Mouse (Mus musculus): ENCODE data around the gene Efna5. TPM values are rescaled to one million over a fixed set of nuclear protein-coding genes. Genes with fewer than 3 reads are reported as not detected.

Gene Efna5
- polyA plus RNA-seq, 3 experiments from 2014 or later, result 0.13 TPM; not detected in 1

DNA sequence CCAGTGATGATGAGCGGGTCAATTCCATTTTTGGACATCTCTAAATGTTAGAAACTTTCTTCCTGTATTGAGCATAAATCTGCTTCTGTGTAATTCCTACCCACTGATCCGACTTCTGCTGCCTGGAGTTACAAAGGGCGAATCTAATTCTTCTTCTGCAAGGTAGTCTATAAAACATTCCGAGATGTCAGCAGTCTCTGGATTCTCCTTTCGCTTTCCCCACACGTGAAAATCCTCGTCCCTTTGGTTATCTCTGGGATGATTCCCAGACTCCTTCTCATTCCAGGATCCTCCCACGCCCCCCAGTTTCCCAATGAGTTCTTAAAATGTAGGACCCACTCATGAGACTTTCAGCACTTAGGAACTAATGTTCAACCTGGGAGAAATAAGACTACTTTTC lies 229.4 kb downstream of the Efna5 start:
- no peak for ATAC-seq

DNA sequence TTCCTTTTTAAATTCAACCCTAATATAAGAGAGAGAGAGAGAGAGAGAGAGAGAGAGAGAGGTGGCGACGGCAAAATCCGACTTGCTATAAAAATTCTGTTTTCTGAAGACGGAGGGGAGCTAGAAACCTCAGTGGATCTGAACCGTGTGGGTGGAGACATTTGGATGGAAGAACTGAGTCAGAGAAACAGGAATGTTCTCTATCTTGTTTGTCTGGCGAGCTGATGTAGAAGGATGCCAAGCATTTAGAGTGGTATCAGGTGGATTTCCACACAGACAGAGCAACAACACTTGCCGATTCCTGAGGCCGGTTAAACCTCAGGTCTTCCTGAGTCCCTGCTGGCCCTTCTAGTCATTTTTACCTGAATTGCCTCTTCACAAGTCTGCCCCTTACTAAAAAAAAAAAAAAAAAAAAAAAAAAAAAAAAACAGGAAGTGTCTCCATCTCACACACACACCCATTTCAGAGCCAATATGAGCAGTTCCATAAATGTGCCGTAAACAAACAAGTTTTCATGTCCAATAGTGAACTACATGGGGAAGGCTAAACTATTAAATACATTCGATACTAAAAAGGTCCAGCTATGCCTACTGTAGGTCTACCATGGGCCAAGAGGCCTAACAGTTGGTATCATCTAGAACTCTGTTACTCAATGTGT lies 231.7 kb downstream of the Efna5 start:
- no peak for ATAC-seq

DNA sequence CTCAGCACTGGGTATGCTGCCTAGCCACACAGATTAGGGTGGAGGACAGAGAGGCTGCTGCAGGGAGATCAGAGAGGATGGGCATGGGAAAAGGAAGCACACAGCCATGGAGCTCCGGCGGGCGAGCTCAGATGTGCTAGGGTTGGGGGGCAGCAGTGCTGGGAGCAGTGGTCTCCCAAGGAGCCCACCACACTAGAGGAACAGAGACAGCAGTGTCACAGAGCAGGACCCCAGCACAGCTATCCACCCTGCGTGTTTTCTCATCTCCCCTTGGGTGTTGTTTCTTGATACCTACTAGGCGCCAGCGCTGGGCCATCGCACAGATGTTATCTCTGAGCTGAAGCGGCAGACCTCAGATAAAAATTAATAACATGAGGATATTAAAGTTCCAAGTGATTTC lies 234.3 kb downstream of the Efna5 start:
- no peak for ATAC-seq

- no peak for ATAC-seq
Measured at GRCm38 (mm10) chr17:62642447-62643145, 238.5 kb downstream of the Efna5 start.

DNA sequence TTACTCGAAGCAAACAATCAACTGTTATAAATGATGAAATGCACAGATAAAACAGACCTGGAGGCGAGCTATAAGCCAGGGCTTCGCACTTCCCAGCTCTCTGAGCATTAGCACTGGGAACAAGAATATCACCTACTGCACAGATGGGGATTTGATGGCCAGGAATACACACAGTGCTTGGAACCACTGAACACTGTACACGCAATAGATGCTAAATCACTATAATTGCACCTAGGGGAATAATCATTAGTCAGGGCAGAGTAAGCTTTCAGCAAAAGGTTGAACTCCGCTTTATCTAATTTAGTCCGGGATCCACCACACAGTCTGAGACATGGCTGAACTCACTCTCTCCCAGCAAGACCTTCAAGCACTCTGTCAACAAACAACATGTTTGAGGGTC lies 240.5 kb downstream of the Efna5 start:
- no peak for ATAC-seq

GRCm38 (mm10) chr17:62636896-62637295 lies 244.2 kb downstream of the Efna5 start:
- no peak for ATAC-seq

DNA sequence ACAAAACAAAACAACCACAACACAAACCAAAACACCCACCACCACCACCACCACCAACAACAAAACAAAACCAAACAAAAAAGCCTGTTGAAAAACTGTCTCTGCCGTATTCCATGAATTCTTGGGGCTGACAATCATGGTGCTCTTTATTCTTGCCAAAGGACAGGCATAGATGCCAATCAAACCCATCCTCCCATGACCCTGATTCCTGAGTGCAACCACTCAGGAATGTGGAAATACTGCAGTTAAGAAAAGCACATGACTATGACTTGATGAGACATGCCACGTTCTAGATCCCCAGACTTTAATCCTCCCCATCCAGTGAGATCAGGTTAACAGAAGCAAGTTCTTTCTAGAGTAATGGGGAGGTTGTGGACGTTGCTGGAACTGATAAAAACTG lies 246.2 kb downstream of the Efna5 start:
- no peak for ATAC-seq

DNA sequence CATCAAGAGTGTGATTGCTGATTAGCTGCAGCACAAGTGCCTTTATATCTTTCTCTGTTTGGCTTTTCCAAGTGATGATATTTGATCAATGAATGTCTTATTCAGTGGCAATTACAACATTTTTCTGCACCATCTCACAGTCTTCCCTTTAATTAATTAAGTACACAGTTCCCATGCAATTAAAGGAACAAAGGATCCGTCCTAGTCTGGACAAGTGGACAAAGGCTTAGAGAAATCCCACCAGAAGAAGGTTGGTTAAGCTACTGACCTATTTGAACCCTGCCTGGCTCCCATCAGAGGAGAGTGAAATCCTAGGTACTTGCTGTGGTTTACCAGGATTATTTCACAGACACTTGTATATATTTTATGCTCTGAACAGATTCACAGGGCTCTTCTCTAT lies 252.6 kb downstream of the Efna5 start:
- no peak for ATAC-seq

- no peak for ATAC-seq
Measured at GRCm38 (mm10) chr17:62627508-62627907, 253.6 kb downstream of the Efna5 start.

DNA sequence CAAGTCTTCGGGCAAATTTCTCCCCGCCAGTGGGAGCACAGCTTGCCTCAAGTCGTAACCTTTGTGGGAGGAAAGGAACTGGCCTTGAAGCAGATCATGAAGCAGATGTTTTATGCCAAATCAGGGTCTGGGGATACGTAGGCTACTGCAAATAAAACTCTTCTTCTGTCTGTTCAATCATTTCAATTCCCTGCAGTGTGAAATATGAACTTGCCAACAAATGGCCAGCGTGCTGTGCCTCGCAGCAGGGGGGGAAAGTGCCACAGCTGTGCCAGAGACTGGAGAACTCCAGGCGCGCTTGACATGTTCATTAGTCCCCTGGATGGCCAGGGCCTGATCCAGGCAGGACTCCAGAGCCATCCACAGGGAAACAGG lies 255.5 kb downstream of the Efna5 start:
- ATAC-seq, result no peak

- no peak for ATAC-seq
Measured at GRCm38 (mm10) chr17:62624804-62625645, 256.1 kb downstream of the Efna5 start.

DNA sequence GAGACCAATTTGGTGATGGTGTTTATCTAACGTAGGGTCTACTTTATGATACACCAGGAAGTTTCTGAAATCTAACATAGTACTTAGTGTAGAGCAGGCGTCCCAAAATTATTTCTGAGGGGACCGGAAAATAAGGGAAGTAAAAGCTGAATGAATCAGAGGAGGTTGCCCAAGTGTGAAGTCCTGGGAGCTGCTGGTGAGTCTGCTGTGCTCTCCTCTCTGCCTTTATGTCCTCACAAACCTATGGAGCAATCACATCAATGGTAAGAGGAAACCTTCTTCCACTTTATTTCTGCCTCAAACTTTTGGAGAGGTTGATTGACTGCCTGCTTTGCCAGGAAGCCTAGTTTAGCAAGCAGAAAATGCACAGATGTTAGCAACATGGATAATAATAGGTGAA lies 257.9 kb downstream of the Efna5 start:
- ATAC-seq, result no peak

DNA sequence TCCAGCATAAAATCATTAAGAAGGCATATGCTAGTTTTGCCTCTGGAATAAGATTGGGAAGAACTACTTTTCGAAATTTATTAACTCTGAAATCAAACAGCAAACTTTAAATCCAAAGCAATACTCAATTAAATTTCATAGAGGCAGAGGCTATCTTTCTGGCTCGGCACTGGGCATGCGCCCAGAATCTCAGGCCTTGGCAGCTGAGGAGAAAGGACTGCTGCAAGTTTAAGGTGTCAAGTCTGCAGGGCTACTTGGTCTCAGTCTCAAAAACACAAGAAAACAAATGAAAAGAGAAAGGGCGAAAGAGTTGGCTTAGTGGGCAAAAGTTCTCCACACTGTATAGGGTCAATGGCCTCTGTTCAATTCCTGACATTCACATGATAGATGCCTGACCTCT lies 258.6 kb downstream of the Efna5 start:
- no peak for ATAC-seq

GRCm38 (mm10) chr17:62615159-62615558 lies 266.0 kb downstream of the Efna5 start:
- no peak for ATAC-seq

- no peak for ATAC-seq
Measured at GRCm38 (mm10) chr17:62614708-62615107, 266.4 kb downstream of the Efna5 start.

- no peak for ATAC-seq
Measured at GRCm38 (mm10) chr17:62614237-62614636, 266.9 kb downstream of the Efna5 start.

DNA sequence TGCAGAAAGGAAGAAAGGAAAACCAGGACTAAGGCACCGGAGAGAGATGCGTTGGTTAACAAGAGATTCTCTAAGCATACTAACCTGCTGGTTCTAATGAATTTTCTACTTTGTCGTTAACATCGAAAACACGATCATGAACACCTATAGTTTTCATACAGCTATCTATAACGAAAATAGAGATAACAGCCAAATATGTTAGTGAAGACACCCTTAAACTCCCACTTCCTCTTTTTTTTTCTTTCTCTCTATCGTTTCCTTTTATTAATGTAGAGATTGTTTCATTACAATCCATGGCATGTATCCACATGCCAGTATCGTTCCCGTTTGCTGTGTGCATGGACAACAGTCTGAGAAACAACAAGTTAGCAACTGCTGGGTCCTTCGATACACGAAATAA lies 267.9 kb downstream of the Efna5 start:
- ATAC-seq, result no peak

DNA sequence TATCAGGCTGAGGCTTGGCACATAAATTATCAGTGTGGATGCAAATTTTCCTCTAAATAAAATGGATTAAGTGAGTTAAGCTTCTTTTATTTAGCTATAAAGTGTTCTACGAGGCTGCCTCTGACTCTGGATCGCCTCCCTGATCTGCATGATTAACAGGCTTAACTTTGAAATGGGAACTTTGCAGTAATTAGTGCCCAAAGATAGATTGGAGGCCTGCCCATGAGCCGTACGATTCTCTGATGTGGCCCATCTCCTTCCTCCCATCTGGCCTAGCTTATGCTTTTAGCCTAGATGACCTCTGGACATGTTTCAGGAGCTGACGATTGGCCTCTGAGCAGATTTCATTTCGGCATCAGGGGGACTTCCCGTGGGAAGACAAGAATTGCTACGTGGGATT lies 273.0 kb downstream of the Efna5 start:
- ATAC-seq, result no peak

DNA sequence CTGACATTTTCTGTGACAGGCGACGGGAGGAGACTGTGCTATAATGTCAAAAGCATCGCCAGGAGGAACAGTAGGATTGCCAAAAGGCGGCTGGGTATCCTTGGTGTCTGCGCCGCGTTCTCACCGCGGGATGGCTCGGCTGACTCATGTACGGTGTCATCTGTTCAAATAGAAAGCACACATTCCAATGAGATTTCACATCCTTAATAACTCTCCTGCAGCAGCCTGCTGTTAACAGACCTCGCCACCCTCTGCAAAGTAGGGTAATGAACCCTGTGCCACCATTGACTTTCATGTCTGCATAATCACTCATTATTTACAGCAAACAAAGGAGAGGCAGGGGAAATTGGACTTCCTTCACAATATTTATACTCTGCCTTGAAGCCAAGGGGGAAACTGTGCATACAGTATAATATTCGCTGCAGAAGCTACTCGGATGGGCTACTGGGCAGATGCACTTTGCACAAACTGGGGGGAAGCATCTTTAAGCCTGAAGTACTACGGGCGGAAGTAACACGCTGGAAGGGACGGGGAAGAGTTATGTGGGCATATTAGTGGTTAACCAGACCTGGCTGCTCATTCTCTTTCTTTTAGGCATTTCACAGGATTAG lies 273.7 kb downstream of the Efna5 start:
- ATAC-seq, result no peak

- no peak for ATAC-seq
Measured at GRCm38 (mm10) chr17:62606681-62607080, 274.4 kb downstream of the Efna5 start.

- no peak for ATAC-seq
Measured at GRCm38 (mm10) chr17:62604309-62604708, 276.8 kb downstream of the Efna5 start.

GRCm38 (mm10) chr17:62603604-62604003 lies 277.5 kb downstream of the Efna5 start:
- ATAC-seq, result no peak

Measured in inflammation-experienced regulatory T-cells, adult 6 months (primary cell).